Mouse (Mus musculus) MEL (cell line): ENCODE results near the gene Vdac2. TPM values are rescaled to one million over a fixed set of nuclear protein-coding genes. Genes with fewer than 3 reads are reported as not detected.

Experiments used
- DNase-seq: peaks from one replicate; pipeline ENCODE4 v3.0.0; 2011; ENCODE audit warnings: low read depth, low spot score
- H3K27ac ChIP-seq: 2 replicates; pipeline ENCODE4 v1.5.1; 2012; ENCODE audit warnings: low read depth, mild to moderate bottlenecking, control low read depth, low read length, moderate library complexity; ENCODE audit not compliant: control insufficient read depth
- H3K27me3 ChIP-seq, 2 experiments: fragments of 150-350 bp in 1 of 2; sonication (generic) in 1 of 2; 2 replicates each; pipeline ENCODE4 v1.6.1; 2012; ENCODE audit warnings: low read length in 2 of 2, mild to moderate bottlenecking in 2 of 2, improper control_type of control experiment in 1 of 2, moderate library complexity in 1 of 2; ENCODE audit not compliant: insufficient read depth in 2 of 2, control insufficient read depth in 1 of 2
- H3K36me3 ChIP-seq, 2 experiments: 2 replicates each; pipeline ENCODE4 v1.6.1; 2012 to 2014; ENCODE audit warnings: low read length in 2 of 2, improper control_type of control experiment in 1 of 2, inconsistent platforms in 1 of 2, mild to moderate bottlenecking in 1 of 2; ENCODE audit not compliant: insufficient read depth in 2 of 2, control insufficient read depth in 1 of 2
- H3K4me1 ChIP-seq, 2 experiments: fragments of 150-350 bp in 1 of 2; sonication (generic) in 1 of 2; 2 replicates each; pipeline ENCODE4 v1.6.1; 2012; ENCODE audit warnings: low read length in 2 of 2, improper control_type of control experiment in 1 of 2, mild to moderate bottlenecking in 1 of 2; ENCODE audit not compliant: insufficient read depth in 2 of 2, control insufficient read depth in 1 of 2
- H3K4me3 ChIP-seq, 2 experiments: fragments of 150-350 bp in 1 of 2; sonication (generic) in 1 of 2; 2 replicates each; pipeline ENCODE4 v1.5.1; 2012; ENCODE audit warnings: low read depth in 2 of 2, low read length in 2 of 2, mild to moderate bottlenecking in 2 of 2, moderate library complexity in 2 of 2, control low read depth in 1 of 2, improper control_type of control experiment in 1 of 2; ENCODE audit not compliant: control insufficient read depth in 1 of 2, insufficient read depth in 1 of 2
- H3K79me2 ChIP-seq: 2 replicates; pipeline ENCODE4 v1.6.1; 2012; ENCODE audit warnings: mild to moderate bottlenecking, low read length, moderate library complexity; ENCODE audit not compliant: control insufficient read depth, poor library complexity, insufficient read depth
- H3K9ac ChIP-seq: 2 replicates; pipeline ENCODE4 v1.6.1; 2012; ENCODE audit warnings: low read depth, mild to moderate bottlenecking, control low read depth, low read length, moderate library complexity; ENCODE audit not compliant: control insufficient read depth, poor library complexity, severe bottlenecking
- H3K9me3 ChIP-seq: fragments of 150-350 bp; sonication (generic); replicated peaks from 2 replicates; pipeline ENCODE4 v1.6.1; 2012; ENCODE audit warnings: mild to moderate bottlenecking, low read length, improper control_type of control experiment, moderate library complexity; ENCODE audit not compliant: insufficient read depth
- CHD1 ChIP-seq: IDR thresholded peaks from 2 replicates; pipeline ENCODE4 v1.6.1; 2012; ENCODE audit warnings: low read depth, mild to moderate bottlenecking, inconsistent platforms, low read length, improper control_type of control experiment
- CTCF ChIP-seq, 3 experiments: IDR thresholded peaks in 2 of 3; conservative IDR thresholded peaks in 1 of 3; 2 replicates each; pipeline ENCODE4 v1.5.1; 2011 to 2012; ENCODE audit warnings: low read length in 3 of 3, low read depth in 2 of 3, mild to moderate bottlenecking in 2 of 3, improper control_type of control experiment in 1 of 3, inconsistent platforms in 1 of 3, mixed read lengths in 1 of 3, moderate library complexity in 1 of 3; ENCODE audit not compliant: control insufficient read depth in 1 of 3, insufficient read depth in 1 of 3, poor library complexity in 1 of 3, severe bottlenecking in 1 of 3
- E2F4 ChIP-seq: IDR thresholded peaks from 2 replicates; pipeline ENCODE4 v1.6.1; 2011; ENCODE audit warnings: low read depth, low read length, improper control_type of control experiment, borderline replicate concordance
- EP300 ChIP-seq, 2 experiments: IDR thresholded peaks; 2 replicates each; pipeline ENCODE4 v1.6.1; 2011; ENCODE audit warnings: improper control_type of control experiment in 2 of 2, low read length in 2 of 2, low read depth in 1 of 2, mild to moderate bottlenecking in 1 of 2
- ETS1 ChIP-seq: IDR thresholded peaks from 2 replicates; pipeline ENCODE4 v1.6.1; 2012; ENCODE audit warnings: low read depth, mild to moderate bottlenecking, inconsistent platforms, low read length, improper control_type of control experiment, moderate library complexity
- GABPA ChIP-seq: IDR thresholded peaks from 2 replicates; pipeline ENCODE4 v1.6.1; 2012; ENCODE audit warnings: low read depth, mild to moderate bottlenecking, inconsistent platforms, low read length, improper control_type of control experiment, moderate library complexity
- GATA1 ChIP-seq: IDR thresholded peaks from 2 replicates; pipeline ENCODE4 v1.6.1; 2011; ENCODE audit warnings: low read depth, low read length, improper control_type of control experiment
- HCFC1 ChIP-seq: IDR thresholded peaks from 2 replicates; pipeline ENCODE4 v1.6.1; 2012; ENCODE audit warnings: low read depth, mild to moderate bottlenecking, inconsistent platforms, low read length, improper control_type of control experiment, moderate library complexity
- KAT2A ChIP-seq: conservative IDR thresholded peaks from 2 replicates; pipeline ENCODE4 v1.6.1; 2012; ENCODE audit warnings: low read depth, low read length, improper control_type of control experiment, inconsistent platforms
- MAFK ChIP-seq: IDR thresholded peaks from 2 replicates; pipeline ENCODE4 v1.6.1; 2011; ENCODE audit warnings: low read depth, mild to moderate bottlenecking, low read length, improper control_type of control experiment, borderline replicate concordance
- MAX ChIP-seq: IDR thresholded peaks from 2 replicates; pipeline ENCODE4 v1.6.1; 2011; ENCODE audit warnings: low read length, improper control_type of control experiment
- MAZ ChIP-seq: IDR thresholded peaks from 2 replicates; pipeline ENCODE4 v1.6.1; 2012; ENCODE audit warnings: low read depth, mild to moderate bottlenecking, inconsistent platforms, low read length, improper control_type of control experiment
- MXI1 ChIP-seq: IDR thresholded peaks from 2 replicates; pipeline ENCODE4 v1.6.1; 2011; ENCODE audit warnings: mild to moderate bottlenecking, low read depth, low read length, improper control_type of control experiment
- MYB ChIP-seq: IDR thresholded peaks from 2 replicates; pipeline ENCODE4 v1.6.1; 2011; ENCODE audit warnings: mild to moderate bottlenecking, low read depth, low read length, improper control_type of control experiment
- MYC ChIP-seq: IDR thresholded peaks from 2 replicates; pipeline ENCODE4 v1.6.1; 2011; ENCODE audit warnings: low read depth, mild to moderate bottlenecking, low read length, improper control_type of control experiment, moderate library complexity
- NELFE ChIP-seq: IDR thresholded peaks from 2 replicates; pipeline ENCODE4 v1.6.1; 2011; ENCODE audit warnings: low read depth, low read length, improper control_type of control experiment
- NRF1 ChIP-seq: IDR thresholded peaks from 2 replicates; pipeline ENCODE4 v1.6.1; 2014; ENCODE audit warnings: low read depth, mild to moderate bottlenecking, inconsistent platforms, low read length, improper control_type of control experiment, moderate library complexity; ENCODE audit not compliant: poor library complexity, insufficient read depth, severe bottlenecking
- POLR2AphosphoS5 ChIP-seq: IDR thresholded peaks from 2 replicates; pipeline ENCODE4 v1.6.1; 2012; ENCODE audit warnings: low read depth, borderline replicate concordance, mild to moderate bottlenecking, inconsistent platforms, low read length, moderate library complexity, mixed read lengths
- RCOR1 ChIP-seq: IDR thresholded peaks from 2 replicates; pipeline ENCODE4 v1.6.1; 2012; ENCODE audit warnings: low read depth, mild to moderate bottlenecking, inconsistent platforms, low read length, improper control_type of control experiment
- SMC3 ChIP-seq: IDR thresholded peaks from 2 replicates; pipeline ENCODE4 v1.6.1; 2011; ENCODE audit warnings: low read depth, low read length, improper control_type of control experiment
- TBP ChIP-seq: IDR thresholded peaks from 2 replicates; pipeline ENCODE4 v1.8.0; 2011; ENCODE audit warnings: low read depth, low read length, improper control_type of control experiment
- TCF12 ChIP-seq: IDR thresholded peaks from 2 replicates; pipeline ENCODE4 v1.6.1; 2014; ENCODE audit warnings: low read depth, mild to moderate bottlenecking, inconsistent platforms, low read length, improper control_type of control experiment, moderate library complexity
- UBTF ChIP-seq: IDR thresholded peaks from 2 replicates; pipeline ENCODE4 v1.6.1; 2012; ENCODE audit warnings: low read depth, mild to moderate bottlenecking, inconsistent platforms, low read length, improper control_type of control experiment, moderate library complexity, borderline replicate concordance; ENCODE audit not compliant: insufficient read depth
- USF1 ChIP-seq: IDR thresholded peaks from 2 replicates; pipeline ENCODE4 v1.6.1; 2014; ENCODE audit warnings: low read depth, mild to moderate bottlenecking, inconsistent platforms, low read length, improper control_type of control experiment, moderate library complexity
- polyA plus RNA-seq, 2 experiments: library from polyadenylated mRNA; stranded (reverse) in 1 of 2; unstranded in 1 of 2; fragments of >175 nt in 1 of 2; fragments of >200 nt in 1 of 2; gene quantifications; 2 replicates each; pipeline versions ENCODE4 v1.2.1 to v1.2.4; 2012; ENCODE audit warnings: low replicate concordance in 2 of 2, low read depth in 1 of 2; ENCODE audit not compliant: insufficient read length in 2 of 2, insufficient read depth in 1 of 2, missing spikeins in 1 of 2
- total RNA-seq: library from RNA; depleted of rRNA; stranded (reverse); fragments of 300-350 nt; gene quantifications from 2 replicates; pipeline ENCODE4 v1.2.3, GENCODE M21; 2012

The Vdac2 gene
- total and polyA plus RNA-seq, 3 experiments = 74.9 to 327 (median 247) TPM

GRCm38 (mm10) chr14:21814606-21815005, 10.4 kb upstream of the Vdac2 start:
- H3K9ac ChIP-seq = no peak overlapping the region
- no peak for DNase-seq
- H3K27ac ChIP-seq = no peak overlapping the region
- peaks cover 13 to 21% of the 10 kb centered on the region in 2 experiments for H3K4me1 ChIP-seq
- H3K9me3 ChIP-seq = no peaks in the 10 kb centered on the region
- TF ChIP-seq MAZ = no peak
- TF ChIP-seq MYB = no peak
- no peak for TF ChIP-seq CTCF (IDR thresholded peaks at IDR 0.05 in 2 of 3, conservative IDR thresholded peaks at IDR 0.05 in 1 of 3; ENCODE audit: control insufficient read depth in 1 of 3, insufficient read depth in 1 of 3, low read depth in 2 of 3, low read length in 3 of 3, poor library complexity in 1 of 3, severe bottlenecking in 1 of 3)
- TF ChIP-seq E2F4 = no peak
- TF ChIP-seq HCFC1 = no peak
- no peak for TF ChIP-seq TBP
- TF ChIP-seq POLR2AphosphoS5 = no peak
- H3K27me3 ChIP-seq = no peaks in the 10 kb centered on the region
- no peak overlapping the region for H3K4me3 ChIP-seq
- peaks cover 0 to 13% of the 10 kb centered on the region in 2 experiments; a peak in 2 of 4 replicates for H3K36me3 ChIP-seq
- H3K79me2 ChIP-seq = no peaks in the 10 kb centered on the region

DNA sequence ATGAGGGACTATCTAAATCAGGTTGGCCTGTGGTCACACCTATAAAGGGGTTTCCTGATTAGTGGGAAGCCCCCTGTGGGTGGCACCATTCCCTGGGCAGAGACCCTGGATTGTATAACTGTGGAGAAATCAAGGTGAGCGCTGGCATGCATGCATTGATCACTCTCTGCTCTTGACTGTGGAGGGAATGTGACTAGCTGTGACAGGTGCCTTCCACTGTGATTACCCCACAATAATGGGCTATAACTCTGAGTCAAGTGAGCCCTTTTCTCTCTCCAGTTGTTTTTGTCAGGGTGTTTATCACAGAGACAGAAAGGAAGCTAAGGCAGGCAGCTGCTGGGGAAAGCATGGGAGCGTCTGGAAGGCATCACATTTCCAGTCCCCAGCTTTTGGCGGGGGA, 8.8 kb upstream of the Vdac2 start:
- Histone ChIP-seq H3K4me3 (no peak overlapping the region), H3K27me3 (no peaks in the 10 kb centered on the region), H3K9ac (no peak overlapping the region), H3K27ac (no peak overlapping the region), H3K36me3 (peaks cover 0 to 13% of the 10 kb centered on the region in 2 experiments; a peak in 2 of 4 replicates), H3K79me2 (no peaks in the 10 kb centered on the region), H3K4me1 (peaks cover 13 to 20% of the 10 kb centered on the region in 2 experiments), H3K9me3 (no peaks in the 10 kb centered on the region)
- no peak for DNase-seq
- no peak for TF ChIP-seq POLR2AphosphoS5
- no peak for TF ChIP-seq MAZ
- no peak for TF ChIP-seq RCOR1
- TF ChIP-seq GABPA = no peak
- TF ChIP-seq MYC = no peak
- no peak for TF ChIP-seq MYB

- no peaks in the 10 kb centered on the region for H3K79me2 ChIP-seq
- DNase-seq = no peak
- no peaks in the 10 kb centered on the region for H3K9me3 ChIP-seq
- no peaks in the 10 kb centered on the region for H3K27me3 ChIP-seq
- H3K9ac ChIP-seq = no peak overlapping the region
- no peak overlapping the region for H3K4me3 ChIP-seq
- no peak for TF ChIP-seq SMC3
- no peak for TF ChIP-seq MAX
- TF ChIP-seq EP300 (IDR thresholded peaks at IDR 0.05; ENCODE audit: low read depth in 1 of 2, low read length in 2 of 2) = no peak
- TF ChIP-seq RCOR1 = no peak
- TF ChIP-seq CHD1 = no peak
- TF ChIP-seq KAT2A = no peak
- TF ChIP-seq UBTF = no peak
- no peak for TF ChIP-seq ETS1
- TF ChIP-seq E2F4 = no peak
- TF ChIP-seq NRF1 = no peak
- no peak for TF ChIP-seq MAFK
- TF ChIP-seq GABPA = no peak
- no peak for TF ChIP-seq HCFC1
- TF ChIP-seq MAZ = no peak
- no peak for TF ChIP-seq NELFE
- TF ChIP-seq MXI1 = no peak
- no peak for TF ChIP-seq TCF12
- TF ChIP-seq GATA1 = no peak
- no peak for TF ChIP-seq USF1
- TF ChIP-seq, all 39 proteins: peak for 0
- peaks cover 0 to 17% of the 10 kb centered on the region in 2 experiments; a peak in 2 of 4 replicates for H3K36me3 ChIP-seq
- H3K4me1 ChIP-seq = peaks cover 8 to 15% of the 10 kb centered on the region in 2 experiments
- H3K27ac ChIP-seq = no peak overlapping the region
These were observed 7.6 kb upstream of the Vdac2 start for GRCm38 (mm10) chr14:21817453-21817852.
